Mouse (Mus musculus): Measurements from ENCODE around the gene Ccdc106.
"Not testable (repeated sequence)": the region's sequence is repeated elsewhere in the genome, so short reads cannot be mapped to it uniquely, and the experiment has no call there.

DNA sequence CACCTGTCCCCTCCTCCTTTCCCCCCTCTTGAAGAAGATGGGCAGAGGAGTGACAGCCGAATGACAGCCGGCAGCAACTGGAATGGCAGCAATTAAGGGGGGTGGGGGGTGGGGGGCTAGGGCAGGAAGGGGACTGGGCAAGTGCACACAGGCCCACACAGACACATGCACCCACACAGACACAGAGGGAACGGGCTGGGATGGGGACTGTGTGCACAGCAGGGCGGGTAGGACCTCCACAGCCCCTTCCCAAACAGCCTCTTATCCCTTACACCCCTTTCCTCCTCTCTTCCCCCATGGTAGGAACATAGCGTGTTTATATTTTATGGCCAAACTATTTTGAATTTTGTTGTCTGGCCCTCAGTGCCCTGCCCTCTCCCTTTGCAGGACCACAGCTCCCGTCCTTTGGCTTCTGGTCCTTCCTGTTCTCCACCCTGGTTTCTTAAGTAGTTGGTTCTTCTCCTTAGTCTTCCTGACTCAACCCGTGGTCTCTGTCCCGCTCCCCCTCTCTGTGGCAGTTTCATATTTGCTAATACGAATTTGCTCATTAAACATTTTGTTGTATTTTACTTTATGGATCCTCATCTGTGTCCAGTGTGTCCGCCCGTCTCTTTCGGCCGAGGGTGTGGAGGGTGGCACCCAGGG, 59.1 kb downstream of the Ccdc106 start:
- TF ChIP-seq CTCF, EP300 (IDR thresholded peaks at IDR 0.05; ENCODE audit: low read depth): not testable (repeated sequence)

All from heart, postnatal 0 days (tissue).